Mouse (Mus musculus): Measurements from ENCODE around the gene Mesp1.

Mesp1 gene

DNA sequence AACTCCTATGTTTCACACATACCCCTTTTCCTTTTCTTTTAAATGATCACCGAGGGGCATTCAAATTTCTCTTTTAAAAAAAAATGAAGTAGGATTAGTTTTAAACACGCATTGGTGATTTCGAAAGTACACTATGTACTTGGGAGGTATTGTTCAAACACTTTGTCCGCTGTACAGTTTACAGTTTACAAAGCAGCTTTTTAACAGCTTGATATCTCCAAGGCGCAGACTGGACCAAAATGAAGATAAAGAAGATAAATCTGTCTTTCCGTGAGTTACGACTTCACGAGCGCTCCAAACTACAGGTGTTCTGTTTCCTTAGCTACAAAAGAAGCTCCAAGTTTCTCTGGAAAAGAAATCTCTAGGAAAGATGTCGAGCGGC lies 51.3 kb downstream of the Mesp1 start:
- DNase-seq (ENCODE audit: low spot score in 2 of 2): no peak
